Mouse (Mus musculus): Measurements from ENCODE around the gene Zyg11b. TPM values are rescaled to one million over a fixed set of nuclear protein-coding genes. Genes with fewer than 3 reads are reported as not detected.
A peak's percentile ranks its signal among the peaks of the same experiment; 100 is the strongest.

Gene Zyg11b
- polyA plus RNA-seq, 1 experiment from 2014 or later = 6.3 TPM

DNA sequence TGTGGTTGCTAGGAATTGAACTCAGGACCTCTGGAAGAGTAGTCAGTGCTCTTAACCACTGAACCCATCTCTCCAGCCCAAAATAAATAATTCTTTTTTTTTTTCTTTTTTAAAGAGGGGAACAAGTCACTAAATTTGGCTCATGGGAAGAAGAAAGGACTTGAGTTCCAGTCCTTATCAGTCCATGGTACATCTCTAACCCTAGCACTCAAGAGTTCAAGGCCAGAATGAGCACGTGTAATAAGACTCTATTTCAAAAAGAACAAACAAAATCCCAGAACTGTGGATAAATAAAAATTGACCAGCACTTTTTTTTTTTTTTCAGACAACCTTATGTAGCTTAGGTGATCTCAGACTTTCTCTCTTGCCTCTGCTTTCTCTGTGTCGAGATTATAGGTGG, 35.9 kb upstream of the Zyg11b start:
- Histone ChIP-seq H3K4me3 (no peak overlapping the region), H3K4me2 (no peak overlapping the region), H3K36me3 (peaks cover 83% of the 10 kb centered on the region), H3K27ac (replicated peaks) (no peak overlapping the region), H3K4me1 (peaks cover 19% of the 10 kb centered on the region), H3K27me3 (replicated peaks) (no peaks in the 10 kb centered on the region), H3K9ac (no peak overlapping the region), H3K9me3 (no peaks in the 10 kb centered on the region)
- no peak for ATAC-seq (ENCODE audit: extremely low read depth, insufficient number of reproducible peaks, low FRiP score, low TSS enrichment)
- 63% methylated on average over 2 of the region's 2 CpGs for WGBS

DNA sequence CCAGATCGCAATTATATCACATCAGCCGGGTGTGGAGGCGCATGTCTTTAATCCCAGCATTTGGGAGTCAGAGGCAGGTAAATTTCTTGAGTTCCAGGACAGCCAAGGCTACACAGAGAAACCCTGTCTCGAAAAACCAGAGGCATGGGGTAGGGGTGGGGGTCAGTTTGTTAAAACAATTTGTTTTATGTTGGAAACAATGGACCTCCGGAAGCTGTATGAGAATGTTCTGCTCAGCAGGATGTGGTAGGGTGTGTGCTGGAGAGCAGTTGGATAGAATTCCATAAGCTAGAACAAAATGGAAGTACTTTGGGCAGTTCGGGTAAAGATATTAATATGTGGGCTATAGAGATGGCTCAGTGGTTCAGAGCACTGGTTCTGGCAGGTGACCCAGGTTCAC, 34.5 kb upstream of the Zyg11b start:
- WGBS = 85% methylated on average over 6 of the region's 6 CpGs
- Histone ChIP-seq H3K9me3 (no peaks in the 10 kb centered on the region), H3K4me2 (no peak overlapping the region), H3K27ac (replicated peaks) (no peak overlapping the region), H3K4me3 (no peak overlapping the region), H3K4me1 (peaks cover 29% of the 10 kb centered on the region), H3K36me3 (peaks cover 83% of the 10 kb centered on the region), H3K9ac (no peak overlapping the region), H3K27me3 (replicated peaks) (no peaks in the 10 kb centered on the region)
- no peak for ATAC-seq (ENCODE audit: extremely low read depth, insufficient number of reproducible peaks, low FRiP score, low TSS enrichment)

DNA sequence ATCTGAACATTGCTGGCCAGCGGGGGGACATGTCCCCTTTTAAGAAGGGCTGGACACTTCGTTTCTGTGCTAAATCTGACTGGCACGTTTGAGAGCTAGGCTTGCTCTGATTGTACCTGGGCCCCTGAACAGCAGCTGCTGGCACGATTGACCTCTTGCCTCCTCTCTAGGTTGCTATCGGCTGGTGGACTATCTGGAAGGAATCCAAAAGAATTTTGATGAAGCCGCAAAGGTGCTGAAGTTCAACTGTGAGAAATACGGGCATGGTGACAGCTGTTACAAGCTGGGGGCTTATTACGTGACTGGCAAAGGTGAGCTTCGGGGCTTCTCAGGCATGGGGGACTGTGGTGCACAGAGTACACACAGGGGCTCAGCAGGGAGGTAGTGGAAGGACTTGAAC, 31.1 kb upstream of the Zyg11b start:
- no peaks in the 10 kb centered on the region for H3K27me3 ChIP-seq (replicated peaks)
- peak overlapping the region; percentile 7; the same call in 1 of the 2 replicates for H3K4me2 ChIP-seq
- no peaks in the 10 kb centered on the region for H3K9me3 ChIP-seq
- peaks cover 61% of the 10 kb centered on the region for H3K36me3 ChIP-seq
- 53% methylated on average over 9 of the region's 9 CpGs for WGBS
- no peak overlapping the region for H3K4me3 ChIP-seq
- peak overlapping the region; percentile 54; the same call in 1 of the 2 replicates for H3K9ac ChIP-seq
- H3K27ac ChIP-seq (replicated peaks) = peak overlapping the region; percentile 76
- H3K4me1 ChIP-seq = peaks cover 31% of the 10 kb centered on the region
- ATAC-seq (ENCODE audit: extremely low read depth, insufficient number of reproducible peaks, low FRiP score, low TSS enrichment) = no peak

DNA sequence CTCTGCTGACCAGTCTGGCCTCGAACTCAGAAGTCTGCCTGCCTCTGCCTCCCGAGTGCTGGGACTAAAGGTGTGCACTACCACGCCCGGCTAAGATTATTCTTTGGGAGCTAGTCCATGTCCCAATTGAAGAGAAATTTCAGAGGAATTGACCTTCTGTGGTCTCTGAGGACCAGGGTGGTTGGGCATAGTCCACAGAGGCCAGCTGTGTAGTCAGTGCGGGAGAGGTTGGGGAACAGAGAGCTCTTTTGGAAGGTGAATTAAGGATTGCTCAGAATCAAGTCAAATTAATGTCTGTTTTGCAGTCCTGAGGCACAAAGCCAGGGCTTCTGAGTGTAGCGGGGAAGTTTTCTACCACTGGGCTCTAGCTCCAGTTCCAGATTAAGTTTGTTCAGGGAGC, 28.9 kb upstream of the Zyg11b start:
- Histone ChIP-seq H3K9ac (no peak overlapping the region), H3K27me3 (replicated peaks) (no peaks in the 10 kb centered on the region), H3K36me3 (peaks cover 40% of the 10 kb centered on the region), H3K27ac (replicated peaks) (no peak overlapping the region), H3K9me3 (no peaks in the 10 kb centered on the region), H3K4me2 (no peak overlapping the region), H3K4me3 (no peak overlapping the region), H3K4me1 (peaks cover 31% of the 10 kb centered on the region)
- ATAC-seq (ENCODE audit: extremely low read depth, insufficient number of reproducible peaks, low FRiP score, low TSS enrichment) = no peak
- WGBS = 98% methylated on average over 6 of the region's 6 CpGs

DNA sequence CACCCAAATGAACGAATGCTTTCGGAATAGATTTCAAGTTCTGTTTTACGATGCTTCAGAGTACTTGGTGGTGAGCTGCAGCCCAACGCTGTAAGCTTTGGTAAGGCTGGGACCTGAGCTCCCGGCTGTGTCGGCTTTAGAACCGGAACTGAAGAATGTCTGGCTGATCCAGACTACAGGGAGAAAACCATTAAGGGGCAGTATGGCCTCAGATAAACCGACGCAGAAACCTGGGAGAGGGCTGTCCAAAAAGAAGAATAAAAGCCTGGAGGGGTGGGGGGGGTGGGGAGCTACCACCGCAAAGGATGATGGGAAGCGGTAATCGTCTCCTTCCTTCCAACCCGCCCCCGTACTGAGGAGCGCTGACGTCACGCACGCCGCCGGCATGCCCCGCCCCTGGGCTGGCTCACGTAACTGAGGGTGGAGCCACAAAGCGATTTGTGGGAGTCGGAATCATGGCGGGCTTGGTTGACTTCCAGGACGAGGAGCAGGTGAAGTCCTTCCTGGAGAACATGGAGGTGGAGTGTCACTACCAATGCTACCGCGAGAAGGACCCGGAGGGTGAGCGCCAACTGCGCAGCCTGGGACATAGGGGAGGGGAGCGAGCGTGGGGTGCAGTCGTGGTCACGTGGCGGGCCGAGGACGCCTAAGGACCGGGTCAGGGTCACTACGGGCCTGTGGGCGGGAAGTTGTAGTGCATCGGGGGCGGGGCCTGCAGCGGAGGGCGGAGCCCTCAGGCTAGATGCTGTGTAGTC, 27.0 kb upstream of the Zyg11b start, which contains the start of gene Coa7:
TSS of gene Coa7 (plus strand) at position 411 of the 755 bp plus-strand sequence.
- under 1% methylated on average over 45 of the region's 45 CpGs for WGBS
- Histone ChIP-seq H3K4me3 (peak within 1 kb of the TSS; percentile 80), H3K27me3 (replicated peaks) (no peaks in the 10 kb centered on the region), H3K9me3 (no peaks in the 10 kb centered on the region), H3K4me2 (peak within 1 kb of the TSS; percentile 78), H3K36me3 (peaks cover 21% of the 10 kb centered on the region), H3K27ac (replicated peaks) (peak within 1 kb of the TSS; percentile 93), H3K4me1 (peaks cover 34% of the 10 kb centered on the region), H3K9ac (peak within 1 kb of the TSS; percentile 85)
- ATAC-seq (ENCODE audit: extremely low read depth, insufficient number of reproducible peaks, low FRiP score, low TSS enrichment) = peak; percentile 96

DNA sequence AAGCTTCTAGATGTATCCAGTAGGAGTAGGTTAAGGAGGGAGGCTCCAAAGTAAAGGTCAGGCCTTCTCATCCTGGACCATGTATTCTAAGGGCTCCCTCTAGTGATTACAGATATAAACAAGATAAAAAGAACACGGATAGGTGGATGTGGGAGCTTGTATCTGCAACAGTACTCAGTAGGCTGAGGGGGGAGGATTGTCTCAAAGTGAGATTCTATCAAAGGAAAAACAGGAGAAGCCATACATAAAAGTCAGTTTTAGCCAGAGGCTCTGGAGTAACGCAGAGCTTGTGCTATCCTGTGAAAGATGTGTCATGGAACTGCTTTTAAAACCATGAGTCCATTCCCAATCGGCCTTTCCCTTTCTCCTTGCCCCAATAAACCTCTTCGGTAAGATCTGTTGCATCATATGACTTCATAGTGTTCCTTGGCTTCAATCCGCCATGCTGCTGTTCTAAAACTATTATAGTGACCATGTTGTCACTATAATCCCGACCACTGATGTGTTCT, 26.2 kb upstream of the Zyg11b start:
- Histone ChIP-seq H3K4me1 (peaks cover 30% of the 10 kb centered on the region), H3K36me3 (peaks cover 13% of the 10 kb centered on the region), H3K27me3 (replicated peaks) (no peaks in the 10 kb centered on the region), H3K27ac (replicated peaks) (peak overlapping the region; percentile 93), H3K9ac (peak overlapping the region; percentile 85), H3K4me2 (peak overlapping the region; percentile 78), H3K4me3 (peak overlapping the region; percentile 80), H3K9me3 (no peaks in the 10 kb centered on the region)
- ATAC-seq (ENCODE audit: extremely low read depth, insufficient number of reproducible peaks, low FRiP score, low TSS enrichment) = no peak
- 37% methylated on average over 6 of the region's 6 CpGs for WGBS

DNA sequence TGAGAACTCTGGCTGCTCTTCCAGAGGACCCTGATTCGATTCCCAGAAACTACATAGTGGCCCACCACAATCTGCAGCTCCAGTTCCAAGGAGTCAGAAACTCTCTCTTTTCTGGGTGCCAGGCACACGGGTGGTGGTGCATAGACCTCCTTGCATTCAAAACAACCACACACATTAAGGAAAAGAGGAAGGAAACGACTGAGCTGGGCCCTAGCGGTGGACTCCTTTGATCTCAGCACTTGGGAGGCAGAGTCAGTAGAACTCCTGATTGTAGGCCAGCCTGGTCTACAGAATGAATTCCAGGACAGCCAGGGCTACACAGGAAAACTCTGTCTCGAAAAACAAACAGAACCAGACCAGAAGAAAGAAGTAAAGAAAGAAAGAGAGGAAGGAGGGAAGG, 22.7 kb upstream of the Zyg11b start:
- WGBS = 63% methylated on average over 5 of the region's 5 CpGs
- Histone ChIP-seq H3K36me3 (no peaks in the 10 kb centered on the region), H3K4me1 (peaks cover 23% of the 10 kb centered on the region), H3K9ac (no peak overlapping the region), H3K4me2 (no peak overlapping the region), H3K27ac (replicated peaks) (0 out of 2 replicates have a peak overlapping the region, but pooled peaks have one; percentile 37), H3K9me3 (no peaks in the 10 kb centered on the region), H3K27me3 (replicated peaks) (no peaks in the 10 kb centered on the region), H3K4me3 (no peak overlapping the region)
- no peak for ATAC-seq (ENCODE audit: extremely low read depth, insufficient number of reproducible peaks, low FRiP score, low TSS enrichment)

DNA sequence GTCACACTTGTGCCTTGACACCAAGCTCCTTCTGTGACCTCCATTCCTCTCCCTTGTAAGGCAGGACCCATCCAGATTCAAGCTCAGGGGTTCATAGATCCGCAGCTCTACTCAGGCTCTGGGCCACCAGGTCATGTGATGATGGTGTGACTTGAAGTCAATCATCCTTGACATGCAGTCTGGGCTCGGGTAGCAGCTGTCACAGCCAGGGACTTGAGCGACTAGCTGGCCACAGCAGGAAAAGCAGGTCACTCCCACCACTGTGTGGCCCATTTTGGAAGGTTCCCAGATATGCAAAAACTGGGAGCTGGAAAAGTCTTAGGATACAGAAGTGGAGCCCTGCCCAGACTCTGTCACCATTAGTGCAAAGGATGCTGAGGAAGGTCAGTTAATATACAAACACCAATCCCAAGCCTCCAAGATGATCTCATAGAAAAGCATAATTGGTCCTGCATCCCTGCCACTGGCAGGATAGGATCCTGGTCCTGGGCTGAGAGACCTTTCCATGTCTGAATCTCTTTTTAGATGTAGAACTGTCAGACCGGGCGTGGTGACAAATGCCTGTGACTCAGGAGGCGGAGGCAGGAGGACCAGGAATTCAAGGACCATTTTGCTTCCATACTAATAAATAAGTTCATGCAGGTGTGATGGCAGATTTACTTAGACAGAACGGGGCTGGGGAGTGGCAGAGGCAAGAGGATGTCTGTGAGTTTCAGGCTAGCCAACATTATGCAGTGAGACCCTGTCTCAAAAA, 19.9 kb upstream of the Zyg11b start:
- H3K27me3 ChIP-seq (replicated peaks) = no peaks in the 10 kb centered on the region
- H3K9ac ChIP-seq = no peak overlapping the region
- no peaks in the 10 kb centered on the region for H3K36me3 ChIP-seq
- H3K9me3 ChIP-seq = no peaks in the 10 kb centered on the region
- no peak overlapping the region for H3K4me3 ChIP-seq
- peaks cover 17% of the 10 kb centered on the region for H3K4me1 ChIP-seq
- WGBS = 67% methylated on average over 7 of the region's 7 CpGs
- no peak overlapping the region for H3K4me2 ChIP-seq
- no peak for ATAC-seq (ENCODE audit: extremely low read depth, insufficient number of reproducible peaks, low FRiP score, low TSS enrichment)
- H3K27ac ChIP-seq (replicated peaks) = no peak overlapping the region

DNA sequence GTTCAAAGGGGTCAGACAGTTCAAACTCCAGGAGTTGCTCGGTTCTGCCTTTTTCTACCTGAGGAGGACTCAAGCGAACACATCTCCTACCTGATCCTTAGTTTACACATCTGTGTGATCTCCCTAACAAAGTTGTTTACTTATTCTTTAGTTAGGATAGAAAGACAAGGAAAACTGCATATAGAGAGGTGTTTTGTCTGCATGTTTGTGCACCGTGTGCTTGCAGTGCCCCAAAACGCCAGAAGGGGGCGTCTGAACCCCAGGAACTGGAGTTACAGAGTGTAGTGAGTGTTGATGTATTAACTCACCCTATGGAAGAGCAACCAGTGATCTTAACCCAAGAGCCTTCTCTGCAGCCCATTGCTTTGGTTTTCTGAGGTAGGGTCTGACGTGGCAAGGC, 18.9 kb upstream of the Zyg11b start:
- Histone ChIP-seq H3K4me1 (peaks cover 17% of the 10 kb centered on the region), H3K27ac (replicated peaks) (no peak overlapping the region), H3K27me3 (replicated peaks) (no peaks in the 10 kb centered on the region), H3K36me3 (no peaks in the 10 kb centered on the region), H3K4me3 (no peak overlapping the region), H3K4me2 (no peak overlapping the region), H3K9me3 (no peaks in the 10 kb centered on the region), H3K9ac (no peak overlapping the region)
- 70% methylated on average over 6 of the region's 6 CpGs for WGBS
- no peak for ATAC-seq (ENCODE audit: extremely low read depth, insufficient number of reproducible peaks, low FRiP score, low TSS enrichment)

DNA sequence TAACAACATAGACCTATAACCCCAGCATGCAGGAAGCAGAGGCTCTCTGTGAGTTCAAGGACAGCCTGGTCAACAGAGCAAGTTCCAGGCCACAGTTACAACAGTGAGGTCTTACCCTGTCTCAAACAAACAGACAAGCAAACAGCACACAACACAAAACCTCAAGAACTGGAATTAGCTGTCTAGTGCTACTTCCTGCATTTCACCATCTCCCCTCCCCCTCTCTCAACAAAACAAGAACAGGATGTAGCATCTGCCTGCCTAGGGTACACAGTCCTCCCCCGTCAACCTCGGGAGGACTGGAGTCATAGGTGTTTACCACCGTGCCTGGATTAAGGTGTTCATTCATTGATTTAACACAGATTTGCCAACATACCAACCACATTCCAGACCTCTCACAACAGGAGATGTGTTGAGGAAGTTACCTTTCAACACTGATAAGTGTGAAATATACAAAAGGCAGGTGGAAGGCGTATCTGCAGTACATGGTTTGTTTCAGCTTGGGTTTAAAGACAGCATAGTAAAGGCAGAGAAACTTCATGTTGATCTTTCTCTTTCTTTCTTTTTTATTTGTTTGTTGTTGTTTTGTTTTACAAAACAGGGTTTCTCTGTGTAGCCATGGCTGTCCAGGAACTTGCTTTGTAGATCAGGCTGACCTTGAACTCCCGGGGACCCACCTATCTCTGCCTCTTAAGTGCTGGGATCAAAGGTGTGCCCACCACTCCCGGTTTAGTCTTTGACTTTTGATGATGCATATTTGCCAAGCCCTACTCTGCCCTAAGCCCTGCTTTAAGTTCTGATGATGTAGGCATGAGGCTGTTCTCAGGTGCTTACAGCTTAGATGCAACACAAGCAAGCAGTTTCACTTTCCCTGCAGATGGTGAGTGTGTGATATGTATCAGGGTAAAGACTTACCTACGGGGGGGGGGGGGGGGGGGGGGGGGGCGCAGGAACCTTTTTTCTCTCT, 18.0 kb upstream of the Zyg11b start:
- Histone ChIP-seq H3K4me3 (no peak overlapping the region), H3K9me3 (no peaks in the 10 kb centered on the region), H3K27ac (replicated peaks) (no peak overlapping the region), H3K27me3 (replicated peaks) (no peaks in the 10 kb centered on the region), H3K36me3 (no peaks in the 10 kb centered on the region), H3K9ac (no peak overlapping the region), H3K4me1 (peaks cover 17% of the 10 kb centered on the region), H3K4me2 (0 out of 2 replicates have a peak overlapping the region, but pooled peaks have one; percentile 8)
- ATAC-seq (ENCODE audit: extremely low read depth, insufficient number of reproducible peaks, low FRiP score, low TSS enrichment) = no peak
- 22% methylated on average over 7 of the region's 8 CpGs for WGBS

Data from heart, embryonic 13.5 days (tissue).